Mouse (Mus musculus) forebrain, embryonic 10.5 days (tissue): ENCODE measurements around the gene Hist2h2aa2. TPM values are rescaled to one million over a fixed set of nuclear protein-coding genes. Genes with fewer than 3 reads are reported as not detected.
"Not testable (repeated sequence)": the region's sequence is repeated elsewhere in the genome, so short reads cannot be mapped to it uniquely, and the experiment has no call there.

Experiments used
- DNase-seq: peaks from one replicate; pipeline ENCODE4 v3.0.0-alpha.2; 2017; ENCODE audit warnings: low spot score; ENCODE audit errors: extremely low spot score
- H3K27ac ChIP-seq: fragments of 300-500 bp; sonication (generic); 2 replicates; pipeline ENCODE4 v1.5.1; 2016; ENCODE audit warnings: mild to moderate bottlenecking
- H3K27me3 ChIP-seq: fragments of 300-500 bp; sonication (generic); 2 replicates; pipeline ENCODE4 v1.6.1; 2016; ENCODE audit warnings: mild to moderate bottlenecking; ENCODE audit not compliant: poor library complexity, severe bottlenecking
- H3K36me3 ChIP-seq: fragments of 300-500 bp; sonication (generic); replicated peaks from 2 replicates; pipeline ENCODE4 v1.6.1; 2016; ENCODE audit warnings: mild to moderate bottlenecking, moderate library complexity
- H3K4me1 ChIP-seq: fragments of 300-500 bp; sonication (generic); 2 replicates; pipeline ENCODE4 v1.6.1; 2016
- H3K4me3 ChIP-seq: fragments of 300-500 bp; sonication (generic); 2 replicates; pipeline ENCODE4 v1.5.1; 2016; ENCODE audit warnings: mild to moderate bottlenecking, moderate library complexity
- H3K9me3 ChIP-seq: fragments of 300-500 bp; sonication (generic); 2 replicates; pipeline ENCODE4 v1.6.1; 2016; ENCODE audit warnings: mild to moderate bottlenecking, moderate library complexity
- WGBS: fragments of 180-500 bp; shearing (Covaris S2); methylation state at CpG from one replicate; pipeline ENCODE4 v1.1.7; 2016; 5-methylcytosine and 5-hydroxymethylcytosine counted together
- polyA plus RNA-seq: library from polyadenylated mRNA; unstranded; fragments of >200 nt; fragmentation: Nextera tagmentation; extraction: Ambion mirVana; gene quantifications from 2 replicates; pipeline ENCODE4 v1.2.1, GENCODE M21; 2016

The Hist2h2aa2 gene
- polyA plus RNA-seq, 1 experiment from 2014 or later, result 34.4 TPM

GRCm38 (mm10) chr3:96225421-96225820 is 14.7 kb downstream of the Hist2h2aa2 start:
- H3K36me3 ChIP-seq, result no peaks in the 10 kb centered on the region
- H3K27ac ChIP-seq, result peak overlapping the region; percentile 74
- H3K27me3 ChIP-seq, result no peaks in the 10 kb centered on the region
- WGBS, result 9% methylated on average over 2 of the region's 2 CpGs
- H3K4me1 ChIP-seq, result peaks cover 68% of the 10 kb centered on the region
- peak overlapping the region; percentile 20; the same call in 1 of the 2 replicates for H3K4me3 ChIP-seq
- no peak for DNase-seq
- no peaks in the 10 kb centered on the region for H3K9me3 ChIP-seq

GRCm38 (mm10) chr3:96222774-96223173 is 17.3 kb downstream of the Hist2h2aa2 start:
- peak overlapping the region; percentile 69 for H3K4me3 ChIP-seq
- H3K4me1 ChIP-seq, result peaks cover 82% of the 10 kb centered on the region
- no peaks in the 10 kb centered on the region for H3K9me3 ChIP-seq
- WGBS, result 95% methylated on average over 4 of the region's 4 CpGs
- H3K36me3 ChIP-seq, result no peaks in the 10 kb centered on the region
- H3K27ac ChIP-seq, result peak overlapping the region; percentile 95; the same call in 1 of the 2 replicates
- no peaks in the 10 kb centered on the region for H3K27me3 ChIP-seq
- DNase-seq, result no peak

GRCm38 (mm10) chr3:96221640-96222038 is 18.4 kb downstream of the Hist2h2aa2 start:
- no peaks in the 10 kb centered on the region for H3K27me3 ChIP-seq
- peaks cover 74% of the 10 kb centered on the region for H3K4me1 ChIP-seq
- 17% methylated on average over 9 of the region's 9 CpGs for WGBS
- H3K27ac ChIP-seq, result peak overlapping the region; percentile 95
- no peaks in the 10 kb centered on the region for H3K36me3 ChIP-seq
- H3K4me3 ChIP-seq, result peak overlapping the region; percentile 69
- peak; percentile 30 for DNase-seq
- no peaks in the 10 kb centered on the region for H3K9me3 ChIP-seq

GRCm38 (mm10) chr3:96220765-96221639 is 19.1 kb downstream of the Hist2h2aa2 start, which contains the start of the genes Hist2h2ac and Hist2h2be:
Hist2h2ac (minus strand) TSS chr3:96220880.
Hist2h2be (plus strand) TSS chr3:96221119.
- peak within 1 kb of the TSS; percentile 69 for H3K4me3 ChIP-seq
- DNase-seq, result peak; percentile 84
- H3K4me1 ChIP-seq, result peaks cover 73% of the 10 kb centered on the region
- no peaks in the 10 kb centered on the region for H3K36me3 ChIP-seq
- H3K27me3 ChIP-seq, result no peaks in the 10 kb centered on the region
- peak within 1 kb of the TSS; percentile 95 for H3K27ac ChIP-seq
- under 1% methylated on average over 43 of the region's 43 CpGs for WGBS
- no peaks in the 10 kb centered on the region for H3K9me3 ChIP-seq

- H3K4me1 ChIP-seq, result peaks cover 70% of the 10 kb centered on the region
- not testable (repeated sequence) for H3K27me3 ChIP-seq, H3K36me3 ChIP-seq, H3K9me3 ChIP-seq
- under 1% methylated on average over 43 of the region's 47 CpGs for WGBS
- H3K27ac ChIP-seq, result peak overlapping the region; percentile 95
- DNase-seq, result peak; percentile 60
- H3K4me3 ChIP-seq, result peak overlapping the region; percentile 69
These were observed 19.8 kb downstream of the Hist2h2aa2 start for GRCm38 (mm10) chr3:96220131-96220764.

- H3K27ac ChIP-seq, result peak within 1 kb of the TSS; percentile 95
- no peaks in the 10 kb centered on the region for H3K36me3 ChIP-seq
- H3K27me3 ChIP-seq, result no peaks in the 10 kb centered on the region
- DNase-seq, result peak; percentile 75
- H3K4me3 ChIP-seq, result peak within 1 kb of the TSS; percentile 69
- peaks cover 64% of the 10 kb centered on the region for H3K4me1 ChIP-seq
- WGBS, result under 1% methylated on average over 37 of the region's 37 CpGs
- no peaks in the 10 kb centered on the region for H3K9me3 ChIP-seq
These were observed 20.4 kb downstream of the Hist2h2aa2 start, which contains the start of the genes Bola1 and Hist2h2ab for GRCm38 (mm10) chr3:96219661-96220130. Bola1 (minus strand) TSS chr3:96219709. Hist2h2ab (plus strand) TSS chr3:96219865.

- Histone ChIP-seq H3K4me3 (peak overlapping the region; percentile 69), H3K27me3 (no peaks in the 10 kb centered on the region), H3K27ac (peak overlapping the region; percentile 95), H3K36me3 (no peaks in the 10 kb centered on the region), H3K9me3 (no peaks in the 10 kb centered on the region), H3K4me1 (peaks cover 60% of the 10 kb centered on the region)
- peak; percentile 54 for DNase-seq
- WGBS, result under 1% methylated on average over 12 of the region's 12 CpGs
These were observed 20.9 kb downstream of the Hist2h2aa2 start for GRCm38 (mm10) chr3:96219191-96219641.

GRCm38 (mm10) chr3:96209242-96209641 is 30.8 kb downstream of the Hist2h2aa2 start:
- Histone ChIP-seq H3K4me1 (peaks cover 5% of the 10 kb centered on the region), H3K4me3 (no peak overlapping the region), H3K36me3 (no peaks in the 10 kb centered on the region), H3K27ac (no peak overlapping the region), H3K27me3 (no peaks in the 10 kb centered on the region), H3K9me3 (no peaks in the 10 kb centered on the region)
- DNase-seq, result no peak
- 21% methylated on average over 15 of the region's 15 CpGs for WGBS

GRCm38 (mm10) chr3:96207819-96208218 is 32.3 kb downstream of the Hist2h2aa2 start:
- Histone ChIP-seq H3K27ac (no peak overlapping the region), H3K9me3 (no peaks in the 10 kb centered on the region), H3K4me1 (peaks cover 5% of the 10 kb centered on the region), H3K4me3 (no peak overlapping the region), H3K27me3 (no peaks in the 10 kb centered on the region), H3K36me3 (no peaks in the 10 kb centered on the region)
- WGBS, result 89% methylated on average over 3 of the region's 3 CpGs
- no peak for DNase-seq

- peaks cover 5% of the 10 kb centered on the region; the same call in 1 of the 2 replicates for H3K9me3 ChIP-seq
- no peak overlapping the region for H3K4me3 ChIP-seq
- peaks cover 9% of the 10 kb centered on the region for H3K27me3 ChIP-seq
- H3K36me3 ChIP-seq, result peaks cover 9% of the 10 kb centered on the region
- no peak for DNase-seq
- H3K27ac ChIP-seq, result no peak overlapping the region
- H3K4me1 ChIP-seq, result peaks cover 19% of the 10 kb centered on the region
- WGBS, result 80% methylated on average over 2 of the region's 2 CpGs
These were observed 40.3 kb downstream of the Hist2h2aa2 start for GRCm38 (mm10) chr3:96199731-96200130.

- not testable (repeated sequence) for H3K36me3 ChIP-seq
- WGBS, result 27% methylated on average over 8 of the region's 8 CpGs
These were observed 41.4 kb downstream of the Hist2h2aa2 start for GRCm38 (mm10) chr3:96198601-96199251.

GRCm38 (mm10) chr3:96198181-96198580 is 41.9 kb downstream of the Hist2h2aa2 start:
- H3K4me1 ChIP-seq, result peaks cover 27% of the 10 kb centered on the region
- H3K9me3 ChIP-seq, result peaks cover 5% of the 10 kb centered on the region; the same call in 1 of the 2 replicates
- H3K27ac ChIP-seq, result peak overlapping the region; percentile 98
- WGBS, result 2% methylated on average over 6 of the region's 6 CpGs
- peaks cover 9% of the 10 kb centered on the region for H3K36me3 ChIP-seq
- H3K4me3 ChIP-seq, result peak overlapping the region; percentile 79
- DNase-seq, result no peak
- peaks cover 9% of the 10 kb centered on the region for H3K27me3 ChIP-seq

More at GRCm38 (mm10) chr3:96198601-96199251, 41.4 kb downstream of the Hist2h2aa2 start:
- Histone ChIP-seq H3K4me3 (peak overlapping the region; percentile 79; the same call in 1 of the 2 replicates), H3K4me1 (peaks cover 22% of the 10 kb centered on the region)
- not testable (repeated sequence) for DNase-seq, H3K9me3 ChIP-seq, H3K27ac ChIP-seq, H3K27me3 ChIP-seq
